Mouse (Mus musculus) bone marrow, adult 2 months (tissue): ENCODE data around the gene Nos2.

Experiments
- CTCF ChIP-seq: fragments of 200-500 bp; IDR thresholded peaks from 2 replicates; pipeline ENCODE4 v1.5.1; 2011; ENCODE audit warnings: low read length, control low read depth; ENCODE audit not compliant: control insufficient read depth, insufficient read depth
- POLR2A ChIP-seq: fragments of 200-500 bp; IDR thresholded peaks from 2 replicates; pipeline ENCODE4 v1.6.1; 2011; ENCODE audit warnings: low read depth, mild to moderate bottlenecking, control low read depth, low read length, borderline replicate concordance; ENCODE audit not compliant: control insufficient read depth

DNA sequence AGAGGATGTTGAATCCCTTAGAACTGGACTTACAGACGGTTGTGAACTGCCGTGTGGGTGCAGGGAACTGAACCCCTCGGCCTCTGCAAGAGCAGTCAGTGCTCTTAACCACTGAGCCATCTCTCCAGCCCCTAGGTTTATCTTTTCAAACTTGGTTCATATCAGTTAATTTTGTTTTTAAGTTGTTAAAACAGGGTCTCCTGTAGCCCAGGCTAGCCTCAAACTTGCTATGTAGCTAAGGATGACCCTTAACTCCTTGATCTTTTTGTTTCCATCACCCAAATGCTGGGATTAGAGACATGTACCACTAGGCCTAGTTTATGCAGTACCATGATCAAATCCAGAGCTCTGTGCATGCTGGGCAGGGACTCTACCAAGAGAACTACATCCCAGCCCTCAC lies 51.2 kb downstream of the Nos2 start:
- TF ChIP-seq POLR2A (no peak), CTCF (no peak)
